Mouse (Mus musculus): ENCODE measurements around the gene Plekhh3. TPM values are rescaled to one million over a fixed set of nuclear protein-coding genes. Genes with fewer than 3 reads are reported as not detected.
"Not testable (repeated sequence)": the region's sequence is repeated elsewhere in the genome, so short reads cannot be mapped to it uniquely, and the experiment has no call there.

Plekhh3 gene
- polyA plus RNA-seq, 1 experiment from 2014 or later, result 12.3 TPM

DNA sequence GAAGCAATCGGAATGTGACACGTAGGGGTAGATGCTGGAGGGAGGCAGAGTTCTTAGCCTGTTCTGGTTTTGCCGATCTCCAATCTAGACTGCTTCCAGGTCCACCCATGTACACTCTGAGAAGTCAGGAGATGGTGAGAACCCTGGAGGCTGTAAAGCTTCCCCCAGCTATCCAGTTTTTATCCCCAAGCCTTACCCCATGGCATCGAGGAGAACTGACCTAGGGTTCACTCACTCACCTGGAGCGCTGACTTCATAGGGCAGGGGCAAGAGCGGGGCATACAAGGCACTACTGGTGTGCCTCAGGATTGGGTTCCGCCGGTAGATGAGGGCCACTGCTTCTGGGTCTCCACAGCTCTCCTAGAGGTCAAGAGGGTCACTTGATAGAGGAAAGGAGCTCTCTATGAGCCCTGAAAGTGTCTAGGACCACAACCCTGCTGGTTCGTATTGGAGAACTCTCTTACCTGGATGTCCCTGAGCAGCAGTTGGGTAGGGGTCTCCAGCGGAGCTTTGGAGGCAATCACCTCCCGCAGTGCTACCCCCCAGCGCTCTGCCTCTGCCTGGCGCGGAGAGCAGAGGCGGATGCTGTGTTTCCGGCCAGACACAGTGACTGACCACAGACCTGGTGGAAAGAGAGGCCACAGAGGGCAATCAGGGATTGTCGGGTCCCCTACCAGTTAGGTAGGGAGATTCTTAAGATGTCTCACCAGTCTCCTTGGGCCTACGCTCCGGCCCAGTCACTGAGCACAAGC, 3.8 kb downstream of the Plekhh3 start:
- WGBS, result 44% methylated on average over 19 of the region's 19 CpGs
- Histone ChIP-seq H3K27me3 (peaks cover 84% of the 10 kb centered on the region), H3K4me1 (peaks cover 37% of the 10 kb centered on the region), H3K27ac (replicated peaks) (no peak overlapping the region), H3K4me2 (replicated peaks) (no peak overlapping the region), H3K9ac (replicated peaks) (no peak overlapping the region), H3K36me3 (peaks cover 18% of the 10 kb centered on the region), H3K4me3 (no peak overlapping the region), H3K9me3 (no peaks in the 10 kb centered on the region)
- no peak for ATAC-seq (ENCODE audit: low FRiP score, low read depth)

DNA sequence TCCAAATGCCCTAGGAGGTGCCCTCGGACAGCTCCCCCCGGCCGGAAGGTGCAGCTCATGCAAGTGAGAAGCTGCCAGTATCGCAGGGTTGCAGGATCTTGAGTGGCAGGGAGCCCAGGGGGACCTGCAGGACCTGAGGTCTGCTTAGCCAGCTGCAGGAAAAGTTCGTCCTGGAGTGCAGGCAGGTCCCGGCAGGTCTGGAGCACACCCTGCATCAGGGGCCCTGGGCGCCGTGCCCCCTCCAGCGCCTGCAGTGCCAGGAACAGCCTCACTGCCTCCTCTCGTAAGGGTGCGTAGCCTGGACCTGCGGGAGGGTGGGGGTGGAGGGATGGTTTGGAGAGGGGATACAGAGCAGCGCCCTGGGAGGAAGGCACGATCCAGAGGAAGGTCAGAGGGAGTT, 4.8 kb downstream of the Plekhh3 start:
- 46% methylated on average over 14 of the region's 14 CpGs for WGBS
- Histone ChIP-seq H3K4me2 (replicated peaks) (no peak overlapping the region), H3K4me3 (no peak overlapping the region), H3K36me3 (peaks cover 27% of the 10 kb centered on the region), H3K27ac (replicated peaks) (no peak overlapping the region), H3K27me3 (peaks cover 91% of the 10 kb centered on the region), H3K9me3 (no peaks in the 10 kb centered on the region), H3K9ac (replicated peaks) (no peak overlapping the region), H3K4me1 (peaks cover 28% of the 10 kb centered on the region)
- ATAC-seq (ENCODE audit: low FRiP score, low read depth), result no peak

DNA sequence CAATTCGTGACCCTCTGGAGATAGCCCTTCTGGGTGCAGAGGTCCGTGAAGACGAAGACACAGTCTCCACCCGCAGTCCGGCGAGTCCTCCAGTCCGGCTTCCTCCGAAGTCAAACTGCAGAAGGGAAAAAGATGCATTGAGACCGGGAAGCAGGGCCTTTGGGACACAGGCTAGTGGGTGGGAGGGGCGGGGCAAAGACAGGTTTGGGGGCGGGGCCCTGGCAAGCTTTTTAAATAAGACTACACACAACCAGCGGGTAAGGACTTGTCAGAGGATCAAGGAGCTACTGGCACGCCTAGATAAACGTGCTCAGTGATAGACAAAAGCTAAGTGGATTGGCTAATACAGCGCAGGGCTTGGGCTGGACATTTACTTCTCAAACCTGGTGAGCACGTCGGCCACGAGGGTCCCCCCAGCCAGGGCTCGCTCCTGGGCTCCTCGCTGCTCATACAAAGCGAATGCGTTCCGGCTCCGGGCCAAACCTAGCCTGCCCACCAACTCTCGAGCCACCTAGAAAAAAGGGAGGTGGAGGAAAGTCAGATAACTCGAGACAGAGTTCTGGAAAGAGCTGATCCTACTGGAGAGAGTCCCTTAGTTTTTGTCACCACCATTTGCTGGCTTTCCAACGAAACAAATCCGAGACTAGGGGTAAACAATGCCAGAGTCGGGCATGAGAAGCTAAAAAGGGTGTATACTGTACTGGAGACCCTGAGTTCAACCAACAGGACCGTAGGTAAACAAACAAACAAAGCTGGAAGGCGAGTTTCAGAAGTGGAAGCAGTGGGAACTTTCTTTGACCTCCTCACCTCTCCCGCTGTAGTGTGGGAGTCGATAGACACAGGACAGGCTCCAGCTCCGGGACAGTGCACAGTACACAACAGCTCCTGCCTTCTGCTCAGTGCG, 6.2 kb downstream of the Plekhh3 start:
- 8% methylated on average over 34 of the region's 35 CpGs for WGBS
- peaks cover 96% of the 10 kb centered on the region for H3K27me3 ChIP-seq
- peak overlapping the region; percentile 31; the same call in 1 of the 2 replicates for H3K4me3 ChIP-seq
- ATAC-seq (ENCODE audit: low FRiP score, low read depth), result no peak
- H3K27ac ChIP-seq (replicated peaks), result no peak overlapping the region
- no peaks in the 10 kb centered on the region for H3K9me3 ChIP-seq
- no peak overlapping the region; the same call in 1 of the 2 replicates for H3K9ac ChIP-seq (replicated peaks)
- H3K4me2 ChIP-seq (replicated peaks), result no peak overlapping the region
- H3K36me3 ChIP-seq, result peaks cover 29% of the 10 kb centered on the region
- peaks cover 21% of the 10 kb centered on the region for H3K4me1 ChIP-seq

DNA sequence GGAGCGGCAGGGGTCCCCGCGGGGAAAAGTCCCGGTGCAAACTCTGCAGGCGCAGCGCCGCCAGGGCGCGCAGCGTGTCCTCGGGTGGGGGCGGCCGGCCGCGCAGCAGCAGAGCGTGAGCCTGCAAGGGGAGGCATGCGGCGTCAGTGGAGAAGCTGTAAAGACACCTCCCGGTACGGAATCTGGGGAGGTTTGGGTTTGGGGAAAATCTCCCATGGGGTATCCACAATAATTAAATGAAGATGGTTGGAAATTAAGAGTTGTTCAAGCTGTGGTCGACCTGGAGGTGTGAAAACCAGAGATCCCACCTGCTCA, 6.8 kb downstream of the Plekhh3 start:
- Histone ChIP-seq H3K4me3 (peak overlapping the region; percentile 31), H3K4me1 (peaks cover 15% of the 10 kb centered on the region), H3K36me3 (peaks cover 29% of the 10 kb centered on the region), H3K27ac (replicated peaks) (no peak overlapping the region), H3K9ac (replicated peaks) (no peak overlapping the region; the same call in 1 of the 2 replicates), H3K9me3 (no peaks in the 10 kb centered on the region), H3K27me3 (peaks cover 95% of the 10 kb centered on the region), H3K4me2 (replicated peaks) (peak overlapping the region; percentile 47)
- ATAC-seq (ENCODE audit: low FRiP score, low read depth), result no peak
- WGBS, result 1% methylated on average over 21 of the region's 21 CpGs

DNA sequence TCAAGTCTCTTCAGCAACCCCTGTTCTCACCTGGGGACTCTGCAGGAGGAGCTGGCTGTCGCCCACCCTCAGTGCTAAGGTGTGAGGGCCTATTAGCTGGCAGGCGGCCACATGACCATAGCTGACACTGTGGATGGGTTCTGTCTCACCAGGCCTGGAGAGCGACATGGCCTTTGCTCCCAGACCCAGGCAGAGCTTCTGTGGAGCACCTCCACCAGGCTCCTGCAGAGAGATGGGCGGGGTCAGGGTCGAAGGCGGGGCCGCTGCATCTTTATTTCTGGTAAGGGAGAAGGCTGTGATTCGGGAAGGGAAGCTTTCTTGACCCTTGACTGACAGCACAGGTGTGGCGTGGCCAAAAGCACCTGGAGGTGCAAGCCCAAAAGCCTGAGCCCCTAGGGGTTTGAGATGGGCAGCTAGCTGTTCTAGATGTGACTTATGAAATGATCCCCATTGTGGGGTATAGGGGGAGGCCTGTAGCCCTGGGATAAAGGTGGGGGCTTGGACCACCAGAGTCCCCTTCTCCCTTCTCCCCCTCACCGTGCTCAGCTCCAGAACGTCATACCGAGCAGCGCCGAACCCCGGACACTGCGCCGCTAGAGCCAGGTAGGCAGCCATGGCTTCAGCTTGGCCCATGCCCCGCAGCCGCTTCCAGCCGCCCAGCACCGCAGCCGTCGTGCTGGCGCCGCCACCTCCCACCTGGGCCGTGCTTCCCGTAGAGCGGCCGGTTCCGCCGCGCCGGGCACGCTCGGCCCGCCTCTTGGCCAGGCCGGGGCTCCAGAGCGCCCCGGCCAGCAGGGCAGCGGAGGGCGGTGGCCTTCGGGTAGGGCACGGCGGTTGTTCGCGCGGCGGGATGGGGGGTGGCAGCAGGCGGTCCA, 7.4 kb downstream of the Plekhh3 start:
- Histone ChIP-seq H3K36me3 (peaks cover 29% of the 10 kb centered on the region), H3K27ac (replicated peaks) (no peak overlapping the region), H3K4me1 (peaks cover 11% of the 10 kb centered on the region), H3K4me2 (replicated peaks) (peak overlapping the region; percentile 47), H3K9ac (replicated peaks) (no peak overlapping the region; the same call in 1 of the 2 replicates), H3K27me3 (peaks cover 89% of the 10 kb centered on the region), H3K9me3 (no peaks in the 10 kb centered on the region), H3K4me3 (peak overlapping the region; percentile 31)
- ATAC-seq (ENCODE audit: low FRiP score, low read depth), result no peak
- 9% methylated on average over 49 of the region's 49 CpGs for WGBS

DNA sequence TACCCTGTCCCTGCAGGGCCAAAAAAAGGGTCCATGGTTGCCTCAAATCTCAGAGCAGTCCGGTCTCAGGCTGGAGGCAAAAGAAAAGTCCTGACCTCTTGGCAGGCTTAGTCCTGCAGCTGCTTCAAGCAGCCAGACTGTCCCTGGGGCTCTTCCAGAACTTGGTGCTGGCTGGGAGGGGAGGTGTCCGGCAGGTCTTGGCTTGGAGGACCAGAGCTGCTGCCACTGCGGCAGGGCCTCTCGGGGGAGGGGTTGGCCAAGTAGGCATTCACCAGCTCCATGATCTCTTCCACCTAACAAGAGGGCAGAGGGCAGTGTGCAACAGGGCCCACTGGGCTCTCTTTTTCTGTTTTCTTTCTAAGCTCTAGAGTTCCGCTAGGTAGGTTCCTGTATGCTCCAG, 8.4 kb downstream of the Plekhh3 start:
- no peak overlapping the region for H3K4me3 ChIP-seq
- ATAC-seq (ENCODE audit: low FRiP score, low read depth), result no peak

DNA sequence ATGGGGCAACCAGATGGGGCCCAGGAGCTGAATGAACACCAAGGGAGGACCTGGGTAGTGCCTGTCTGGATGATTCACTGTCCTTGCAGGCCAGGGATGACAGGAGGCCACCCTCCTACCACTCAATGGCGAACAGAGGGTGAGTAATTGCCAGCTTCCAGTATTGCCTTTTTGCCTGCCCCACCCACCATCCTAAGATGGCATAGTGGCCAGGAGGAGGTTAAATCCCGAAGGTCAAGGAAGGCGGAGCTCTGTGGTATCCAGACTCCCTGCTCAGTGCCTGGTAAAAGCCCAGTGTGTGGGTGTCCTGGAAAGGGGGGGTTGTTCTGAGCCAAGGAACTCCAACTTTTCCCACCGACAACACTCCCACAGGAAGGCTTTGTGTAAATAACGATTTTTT, 8.8 kb downstream of the Plekhh3 start:
- ATAC-seq (ENCODE audit: low FRiP score, low read depth), result no peak
- H3K4me2 ChIP-seq (replicated peaks), result no peak overlapping the region
- H3K9ac ChIP-seq (replicated peaks), result no peak overlapping the region
- 60% methylated on average over 5 of the region's 5 CpGs for WGBS
- peaks cover 11% of the 10 kb centered on the region for H3K4me1 ChIP-seq
- H3K4me3 ChIP-seq, result no peak overlapping the region
- peaks cover 85% of the 10 kb centered on the region for H3K27me3 ChIP-seq
- H3K9me3 ChIP-seq, result no peaks in the 10 kb centered on the region
- no peak overlapping the region for H3K27ac ChIP-seq (replicated peaks)
- peaks cover 25% of the 10 kb centered on the region for H3K36me3 ChIP-seq

More for the DNA sequence above, 8.4 kb downstream of the Plekhh3 start:
- H3K4me2 ChIP-seq (replicated peaks), result no peak overlapping the region
- H3K36me3 ChIP-seq, result peaks cover 29% of the 10 kb centered on the region
- peaks cover 11% of the 10 kb centered on the region for H3K4me1 ChIP-seq
- no peak overlapping the region for H3K9ac ChIP-seq (replicated peaks)
- WGBS, result 39% methylated on average over 5 of the region's 5 CpGs
- no peak overlapping the region for H3K27ac ChIP-seq (replicated peaks)
- H3K27me3 ChIP-seq, result peaks cover 85% of the 10 kb centered on the region
- H3K9me3 ChIP-seq, result no peaks in the 10 kb centered on the region

DNA sequence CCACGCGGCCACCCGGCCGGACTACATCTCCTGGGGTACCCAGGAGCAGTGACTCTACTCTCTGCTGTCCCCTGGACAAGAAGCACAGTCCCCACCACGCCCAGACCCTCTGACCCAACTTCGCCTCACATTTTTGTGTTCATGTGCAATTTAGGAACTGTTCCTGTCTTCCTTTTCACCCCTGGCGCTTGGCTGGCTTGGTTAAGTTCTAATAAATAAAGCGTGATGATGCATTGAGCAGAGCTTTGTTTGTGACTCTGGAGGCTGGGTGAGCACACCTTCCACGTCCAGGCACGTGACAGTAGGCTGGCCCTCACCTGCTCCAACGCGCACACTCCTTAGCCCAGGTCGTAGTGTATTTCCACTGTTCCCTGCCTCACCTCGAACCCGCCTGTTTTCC, 9.6 kb downstream of the Plekhh3 start:
- Histone ChIP-seq H3K9ac (replicated peaks) (no peak overlapping the region), H3K4me1 (peaks cover 11% of the 10 kb centered on the region), H3K27ac (replicated peaks) (no peak overlapping the region), H3K36me3 (peaks cover 19% of the 10 kb centered on the region), H3K4me3 (no peak overlapping the region), H3K4me2 (replicated peaks) (no peak overlapping the region), H3K9me3 (no peaks in the 10 kb centered on the region), H3K27me3 (peaks cover 82% of the 10 kb centered on the region)
- ATAC-seq (ENCODE audit: low FRiP score, low read depth), result no peak
- 90% methylated on average over 15 of the region's 15 CpGs for WGBS

DNA sequence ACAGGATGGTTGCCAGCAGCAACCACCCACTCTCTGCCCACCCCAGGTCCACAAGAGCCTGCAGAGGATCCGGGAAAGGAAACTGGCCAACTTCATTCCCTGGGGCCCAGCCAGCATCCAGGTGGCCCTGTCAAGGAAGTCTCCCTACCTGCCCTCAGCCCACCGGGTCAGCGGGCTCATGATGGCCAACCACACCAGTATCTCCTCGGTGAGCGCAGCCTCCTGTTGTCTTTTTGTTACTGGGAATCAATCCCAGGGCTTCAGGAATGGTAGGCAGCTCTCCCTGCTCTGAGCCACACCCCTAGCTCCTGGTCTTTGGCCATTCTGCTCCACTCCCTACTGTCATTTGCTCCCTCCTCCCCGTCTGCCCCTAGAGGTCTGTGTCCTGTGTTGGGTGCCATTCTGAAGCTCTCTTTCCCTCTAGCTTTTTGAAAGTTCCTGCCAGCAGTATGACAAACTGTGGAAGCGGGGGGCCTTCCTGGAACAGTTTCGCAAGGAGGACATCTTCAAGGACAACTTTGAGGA, 10.1 kb downstream of the Plekhh3 start:
- H3K4me2 ChIP-seq (replicated peaks); H3K4me3 ChIP-seq; H3K9ac ChIP-seq (replicated peaks); H3K27ac ChIP-seq (replicated peaks); ATAC-seq (ENCODE audit: low FRiP score, low read depth); H3K9me3 ChIP-seq: not testable (repeated sequence)
- Histone ChIP-seq H3K4me1 (peaks cover 15% of the 10 kb centered on the region), H3K36me3 (peaks cover 15% of the 10 kb centered on the region), H3K27me3 (peaks cover 82% of the 10 kb centered on the region)
- 67% methylated on average over 8 of the region's 8 CpGs for WGBS

DNA sequence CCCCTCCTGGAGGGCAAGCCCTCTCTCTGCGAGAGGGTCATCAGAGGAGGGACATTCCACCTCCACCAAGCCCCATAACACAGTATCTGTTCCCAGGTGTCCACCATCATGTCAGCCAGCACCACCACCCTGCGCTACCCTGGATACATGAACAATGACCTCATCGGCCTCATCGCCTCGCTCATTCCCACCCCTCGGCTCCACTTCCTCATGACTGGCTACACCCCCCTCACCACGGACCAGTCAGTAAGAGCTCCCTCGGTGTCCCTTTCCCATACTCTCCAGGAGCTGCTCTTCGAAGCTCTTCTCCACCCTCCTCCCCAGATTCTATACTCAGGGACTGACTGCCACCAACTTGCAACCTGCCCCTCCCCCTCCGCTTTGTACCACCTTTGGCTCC, 11.0 kb downstream of the Plekhh3 start:
- WGBS, result 87% methylated on average over 9 of the region's 10 CpGs
- H3K27me3 ChIP-seq, result peaks cover 76% of the 10 kb centered on the region

DNA sequence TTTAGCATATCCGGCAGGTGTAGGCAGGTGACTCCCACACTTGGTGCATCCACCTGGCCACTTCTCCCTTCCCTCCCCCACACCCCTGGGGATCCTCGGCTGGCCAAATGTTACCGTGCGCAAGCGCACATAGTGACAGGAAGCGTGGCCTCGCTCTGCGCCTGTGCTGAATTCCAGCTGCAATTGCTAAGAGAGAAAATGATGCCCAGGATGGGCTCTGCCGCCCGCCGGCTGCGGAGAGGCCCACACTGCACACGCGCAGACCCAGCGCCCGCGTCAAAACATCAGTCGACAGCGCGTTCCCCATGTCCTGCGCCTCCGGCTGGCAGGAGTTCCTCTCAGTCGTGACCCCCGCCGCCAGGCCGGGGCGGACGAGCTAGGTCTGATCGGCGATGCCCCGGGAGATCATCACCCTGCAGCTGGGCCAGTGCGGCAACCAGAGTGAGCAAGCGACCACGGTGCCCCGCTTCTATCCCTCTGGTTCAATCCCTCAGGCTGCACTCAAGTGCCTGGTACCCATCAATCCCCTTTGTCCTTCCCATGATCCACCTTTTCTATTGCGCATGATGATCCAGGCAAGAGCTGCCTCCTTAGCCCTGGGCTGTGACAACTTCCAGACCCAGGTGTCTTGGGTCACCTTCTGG, 15.3 kb downstream of the Plekhh3 start, which contains the start of gene Tubg2:
Gene Tubg2, plus strand, starts transcription at position 180 of the 644 bp plus-strand sequence.
- Histone ChIP-seq H3K27me3 (peaks cover 37% of the 10 kb centered on the region), H3K4me3 (peak within 1 kb of the TSS; percentile 43), H3K36me3 (no peaks in the 10 kb centered on the region), H3K4me1 (peaks cover 12% of the 10 kb centered on the region), H3K27ac (replicated peaks) (peak within 1 kb of the TSS; percentile 83), H3K9me3 (no peaks in the 10 kb centered on the region), H3K9ac (replicated peaks) (peak within 1 kb of the TSS; percentile 64), H3K4me2 (replicated peaks) (peak within 1 kb of the TSS; percentile 65)
- ATAC-seq (ENCODE audit: low FRiP score, low read depth), result peak; percentile 41; the same call in 1 of the 2 replicates
- WGBS, result 2% methylated on average over 36 of the region's 36 CpGs

More for the DNA sequence above, 11.0 kb downstream of the Plekhh3 start:
- H3K36me3 ChIP-seq, result peaks cover 14% of the 10 kb centered on the region
- peaks cover 22% of the 10 kb centered on the region for H3K4me1 ChIP-seq
- not testable (repeated sequence) for H3K4me2 ChIP-seq (replicated peaks); H3K9ac ChIP-seq (replicated peaks); H3K9me3 ChIP-seq; H3K27ac ChIP-seq (replicated peaks); H3K4me3 ChIP-seq; ATAC-seq (ENCODE audit: low FRiP score, low read depth)

Data from midbrain, embryonic 12.5 days (tissue).